Mouse (Mus musculus): Measurements from ENCODE around the gene Akap13. TPM values are rescaled to one million over a fixed set of nuclear protein-coding genes. Genes with fewer than 3 reads are reported as not detected.
A peak's percentile ranks its signal among the peaks of the same experiment; 100 is the strongest.

The Akap13 gene
- total and polyA plus RNA-seq, 3 experiments: 11.4 to 32.5 (median 27.7) TPM

- no peaks in the 10 kb centered on the region for H3K9me3 ChIP-seq (replicated peaks; ENCODE audit: low read length)
- no peak overlapping the region for H3K27ac ChIP-seq (ENCODE audit: insufficient read depth, low read depth)
- peaks cover 0 to 8% of the 10 kb centered on the region in 2 experiments for H3K36me3 ChIP-seq (replicated peaks in 1 of 2; ENCODE audit: control insufficient read depth in 1 of 2, insufficient read depth in 1 of 2, low read length in 1 of 2)
- H3K9ac ChIP-seq (ENCODE audit: insufficient read depth, low read depth): no peak overlapping the region
- no peaks in the 10 kb centered on the region for H3K79me2 ChIP-seq (replicated peaks; ENCODE audit: control insufficient read depth, extremely low read depth, insufficient read depth, poor library complexity, severe bottlenecking)
- in situ Hi-C loops (cut with MboI; ENCODE audit: low pct_ligation_motif_present, low pct_unique_long_range_greater_than_20kb, low sequenced_read_pairs): loop anchor here (10.0 to 25.0 kb wide), 3 partner anchors 46 to 414 kb away; no protein-coding TSS in a partner anchor
- DNase-seq (ENCODE audit: extremely low read depth): no peak
- TF ChIP-seq USF2 (conservative IDR thresholded peaks at IDR 0.05; ENCODE audit: low read depth, low read length): no peak
- TF ChIP-seq SIN3A (IDR thresholded peaks at IDR 0.05; ENCODE audit: low read length): no peak
- no peak for TF ChIP-seq POLR2AphosphoS2 (IDR thresholded peaks at IDR 0.05; ENCODE audit: low read depth, low read length)
- TF ChIP-seq ZMIZ1 (IDR thresholded peaks at IDR 0.05; ENCODE audit: low read depth, low read length): no peak
- TF ChIP-seq TCF12 (IDR thresholded peaks at IDR 0.05; ENCODE audit: low read depth, low read length): no peak
- no peak for TF ChIP-seq PAX5 (IDR thresholded peaks at IDR 0.05; ENCODE audit: low read length)
- peak; percentile 40 for TF ChIP-seq ZNF384 (IDR thresholded peaks at IDR 0.05; ENCODE audit: low read depth, low read length)
- H3K4me1 ChIP-seq (ENCODE audit: control insufficient read depth in 1 of 2, insufficient read depth in 2 of 2): peaks cover 0 to 22% of the 10 kb centered on the region in 2 experiments; a peak in 2 of 4 replicates
- no peak overlapping the region for H3K4me3 ChIP-seq (replicated peaks in 1 of 3; ENCODE audit: low read depth in 2 of 3, low read length in 2 of 3, poor library complexity in 1 of 3)
- dilution Hi-C loops (cut with MboI; ENCODE audit: extremely low pct_ligation_motif_present, extremely low pct_unique_long_range_greater_than_20kb, low sequenced_read_pairs): no loop called here
- no peaks in the 10 kb centered on the region for H3K27me3 ChIP-seq (replicated peaks)
- no peak overlapping the region for H3K4me2 ChIP-seq (ENCODE audit: insufficient read depth, low read depth, poor library complexity, severe bottlenecking)
Observed at GRCm38 (mm10) chr7:75550791-75551336, 95.5 kb downstream of the Akap13 start.

- Histone ChIP-seq H3K27ac (ENCODE audit: insufficient read depth, low read depth) (no peak overlapping the region), H3K4me3 (replicated peaks in 1 of 3; ENCODE audit: low read depth in 2 of 3, low read length in 2 of 3, poor library complexity in 1 of 3) (no peak overlapping the region), H3K27me3 (replicated peaks) (no peaks in the 10 kb centered on the region), H3K4me2 (ENCODE audit: insufficient read depth, low read depth, poor library complexity, severe bottlenecking) (no peak overlapping the region), H3K79me2 (replicated peaks; ENCODE audit: control insufficient read depth, extremely low read depth, insufficient read depth, poor library complexity, severe bottlenecking) (no peaks in the 10 kb centered on the region), H3K9me3 (replicated peaks; ENCODE audit: low read length) (no peaks in the 10 kb centered on the region), H3K9ac (ENCODE audit: insufficient read depth, low read depth) (no peak overlapping the region), H3K4me1 (ENCODE audit: control insufficient read depth in 1 of 2, insufficient read depth in 2 of 2) (peaks cover 0 to 36% of the 10 kb centered on the region in 2 experiments; a peak in 3 of 4 replicates), H3K36me3 (replicated peaks in 1 of 2; ENCODE audit: control insufficient read depth in 1 of 2, insufficient read depth in 1 of 2, low read length in 1 of 2) (peaks cover 0 to 6% of the 10 kb centered on the region in 2 experiments)
- in situ Hi-C loops (cut with MboI; ENCODE audit: low pct_ligation_motif_present, low pct_unique_long_range_greater_than_20kb, low sequenced_read_pairs): loop anchor here (10.0 to 25.0 kb wide), 3 partner anchors 48 to 416 kb away; no protein-coding TSS in a partner anchor
- TF ChIP-seq ZNF384 (IDR thresholded peaks at IDR 0.05; ENCODE audit: low read depth, low read length) (no peak), NELFE (IDR thresholded peaks at IDR 0.05; ENCODE audit: low read depth, low read length) (no peak), POLR2A (IDR thresholded peaks at IDR 0.05; ENCODE audit: low read depth, low read length) (no peak), CTCF (conservative IDR thresholded peaks at IDR 0.05 in 1 of 2, IDR thresholded peaks at IDR 0.05 in 1 of 2; ENCODE audit: low read depth in 2 of 2, low read length in 2 of 2) (no peak), POLR2AphosphoS2 (IDR thresholded peaks at IDR 0.05; ENCODE audit: low read depth, low read length) (no peak), MAZ (IDR thresholded peaks at IDR 0.05; ENCODE audit: low read depth, low read length) (no peak), UBTF (IDR thresholded peaks at IDR 0.05; ENCODE audit: low read depth, low read length) (no peak), MEF2A (IDR thresholded peaks at IDR 0.05; ENCODE audit: borderline replicate concordance, low read depth, low read length) (no peak), ELF1 (IDR thresholded peaks at IDR 0.05; ENCODE audit: low read depth, low read length) (no peak), GABPA (IDR thresholded peaks at IDR 0.05; ENCODE audit: insufficient replicate concordance, low read depth, low read length) (no peak), TBP (conservative IDR thresholded peaks at IDR 0.05; ENCODE audit: low read depth, low read length) (no peak), JUN (IDR thresholded peaks at IDR 0.05; ENCODE audit: insufficient read depth, low read depth, low read length) (no peak), ETS1 (conservative IDR thresholded peaks at IDR 0.05; ENCODE audit: low read depth, low read length) (no peak), CHD2 (IDR thresholded peaks at IDR 0.05; ENCODE audit: low read length) (no peak)
- dilution Hi-C loops (cut with MboI; ENCODE audit: extremely low pct_ligation_motif_present, extremely low pct_unique_long_range_greater_than_20kb, low sequenced_read_pairs): no loop called here
- no peak for DNase-seq (ENCODE audit: extremely low read depth)
Observed at GRCm38 (mm10) chr7:75553002-75553666, 97.8 kb downstream of the Akap13 start.
